Mouse (Mus musculus) heart, embryonic 14.5 days (tissue): ENCODE measurements at regions not wholly inside any gene's neighbourhood (a gene's known extent, or its start where the extent isn't known, plus 50 kb on each side); places are given as distances from the start of the nearest gene placed in this dataset.
A peak's percentile ranks its signal among the peaks of the same experiment; 100 is the strongest.

Source experiments
- ATAC-seq: fragments of 200-750 bp; cut with Nextera tagmentation; 2 replicates; pipeline ENCODE4 v1.8.0; 2017; ENCODE audit warnings: low read depth, moderate TSS enrichment; ENCODE audit not compliant: insufficient number of reproducible peaks, insufficient read depth, low FRiP score
- H3K27ac ChIP-seq, 2 experiments: fragments of 200-500 bp in 1 of 2; fragments of 300-500 bp in 1 of 2; sonication (generic) in 1 of 2; replicated peaks in 1 of 2; 2 replicates each; pipeline ENCODE4 v1.5.1; 2012 to 2014; ENCODE audit warnings: low read depth in 2 of 2, low read length in 2 of 2, control low read depth in 1 of 2, mild to moderate bottlenecking in 1 of 2, mixed read lengths in 1 of 2; ENCODE audit not compliant: control insufficient read depth in 1 of 2, insufficient read depth in 1 of 2
- H3K27me3 ChIP-seq: fragments of 300-500 bp; sonication (generic); 2 replicates; pipeline ENCODE4 v1.6.1; 2014; ENCODE audit warnings: mild to moderate bottlenecking, low read length, control low read depth; ENCODE audit not compliant: control insufficient read depth, insufficient read depth
- H3K36me3 ChIP-seq: fragments of 300-500 bp; sonication (generic); 2 replicates; pipeline ENCODE4 v1.6.1; 2014; ENCODE audit warnings: mild to moderate bottlenecking, control low read depth, low read length, mixed read lengths; ENCODE audit not compliant: control insufficient read depth, insufficient read depth
- H3K4me1 ChIP-seq, 2 experiments: fragments of 200-500 bp in 1 of 2; fragments of 300-500 bp in 1 of 2; sonication (generic) in 1 of 2; 2 replicates each; pipeline ENCODE4 v1.6.1; 2012 to 2014; ENCODE audit warnings: low read length in 2 of 2, control low read depth in 1 of 2, mixed read lengths in 1 of 2; ENCODE audit not compliant: control insufficient read depth in 2 of 2, insufficient read depth in 2 of 2
- H3K4me2 ChIP-seq: fragments of 300-500 bp; sonication (generic); 2 replicates; pipeline ENCODE4 v1.6.1; 2014; ENCODE audit warnings: mild to moderate bottlenecking, low read length
- H3K4me3 ChIP-seq, 2 experiments: fragments of 200-500 bp in 1 of 2; fragments of 300-500 bp in 1 of 2; sonication (generic) in 1 of 2; 2 replicates each; pipeline ENCODE4 v1.5.1; 2012 to 2014; ENCODE audit warnings: low read length in 2 of 2, mild to moderate bottlenecking in 2 of 2, control low read depth in 1 of 2, low read depth in 1 of 2, moderate library complexity in 1 of 2; ENCODE audit not compliant: control insufficient read depth in 1 of 2, insufficient read depth in 1 of 2
- H3K9ac ChIP-seq: fragments of 300-500 bp; sonication (generic); 2 replicates; pipeline ENCODE4 v1.6.1; 2014; ENCODE audit warnings: mild to moderate bottlenecking, low read length
- H3K9me3 ChIP-seq: fragments of 300-500 bp; sonication (generic); 2 replicates; pipeline ENCODE4 v1.6.1; 2016; ENCODE audit warnings: low read length, control low read depth; ENCODE audit not compliant: control insufficient read depth
- WGBS: fragments of 180-500 bp; shearing (Covaris S2); extraction: QIAGEN DNeasy Blood & Tissue Kit; methylation state at CpG from one replicate; pipeline ENCODE4 v1.1.7; 2014; 5-methylcytosine and 5-hydroxymethylcytosine counted together

- Histone ChIP-seq H3K4me3 (no peak overlapping the region), H3K36me3 (no peaks in the 10 kb centered on the region), H3K9ac (no peak overlapping the region), H3K4me2 (no peak overlapping the region), H3K9me3 (peaks cover 11% of the 10 kb centered on the region; the same call in 1 of the 2 replicates), H3K27me3 (peaks cover 4% of the 10 kb centered on the region; the same call in 1 of the 2 replicates), H3K4me1 (peaks cover 6 to 12% of the 10 kb centered on the region in 2 experiments; a peak in 3 of 4 replicates), H3K27ac (0 out of 4 replicates have a peak overlapping the region, but pooled peaks of 1 of the 2 experiments have one; percentile 9)
- no peak for ATAC-seq
- 24% methylated on average over 18 of the region's 18 CpGs for WGBS
Observed at GRCm38 (mm10) chr5:111631572-111632161, 102.1 kb upstream of the Gm26897 start.

- ATAC-seq: no peak
- H3K9ac ChIP-seq: no peak overlapping the region
Observed at GRCm38 (mm10) chr5:111635092-111635491, 98.6 kb upstream of the Gm26897 start.

GRCm38 (mm10) chr5:111636969-111637368 lies 96.8 kb upstream of the Gm26897 start:
- H3K36me3 ChIP-seq: no peaks in the 10 kb centered on the region
- no peak overlapping the region for H3K4me2 ChIP-seq
- H3K4me1 ChIP-seq: peaks cover 1 to 7% of the 10 kb centered on the region in 2 experiments; a peak in 3 of 4 replicates
- no peak overlapping the region for H3K27ac ChIP-seq
- WGBS: 16% methylated on average over 4 of the region's 4 CpGs
- no peak overlapping the region for H3K4me3 ChIP-seq
- H3K9ac ChIP-seq: no peak overlapping the region
- peaks cover 11% of the 10 kb centered on the region; the same call in 1 of the 2 replicates for H3K9me3 ChIP-seq
- peaks cover 30% of the 10 kb centered on the region for H3K27me3 ChIP-seq
- ATAC-seq: no peak

More at GRCm38 (mm10) chr5:111635092-111635491, 98.6 kb upstream of the Gm26897 start:
- H3K9me3 ChIP-seq: peaks cover 11% of the 10 kb centered on the region; the same call in 1 of the 2 replicates
- 73% methylated on average over 5 of the region's 5 CpGs for WGBS
- no peaks in the 10 kb centered on the region for H3K36me3 ChIP-seq
- no peak overlapping the region for H3K4me3 ChIP-seq
- peaks cover 6 to 16% of the 10 kb centered on the region in 2 experiments; a peak in 3 of 4 replicates for H3K4me1 ChIP-seq
- peaks cover 27% of the 10 kb centered on the region for H3K27me3 ChIP-seq
- no peak overlapping the region for H3K27ac ChIP-seq
- H3K4me2 ChIP-seq: no peak overlapping the region

- Histone ChIP-seq H3K9me3 (peaks cover 4% of the 10 kb centered on the region; the same call in 1 of the 2 replicates), H3K4me3 (no peak overlapping the region), H3K4me2 (no peak overlapping the region), H3K36me3 (no peaks in the 10 kb centered on the region), H3K27ac (no peak overlapping the region), H3K4me1 (peaks cover 0 to 5% of the 10 kb centered on the region in 2 experiments; a peak in 2 of 4 replicates), H3K27me3 (peaks cover 30% of the 10 kb centered on the region), H3K9ac (no peak overlapping the region)
- WGBS: 49% methylated on average over 7 of the region's 7 CpGs
- no peak for ATAC-seq
Observed at GRCm38 (mm10) chr5:111638306-111638705, 95.4 kb upstream of the Gm26897 start.

GRCm38 (mm10) chr5:111639476-111640287 lies 94.0 kb upstream of the Gm26897 start:
- ATAC-seq: no peak
- Histone ChIP-seq H3K27me3 (peaks cover 30% of the 10 kb centered on the region), H3K4me1 (peaks cover 0 to 5% of the 10 kb centered on the region in 2 experiments; a peak in 2 of 4 replicates), H3K4me3 (no peak overlapping the region), H3K9ac (no peak overlapping the region), H3K4me2 (peak overlapping the region; percentile 18; the same call in 1 of the 2 replicates), H3K27ac (no peak overlapping the region), H3K36me3 (no peaks in the 10 kb centered on the region), H3K9me3 (no peaks in the 10 kb centered on the region)
- 14% methylated on average over 28 of the region's 29 CpGs for WGBS

- no peaks in the 10 kb centered on the region for H3K36me3 ChIP-seq
- 62% methylated on average over 7 of the region's 7 CpGs for WGBS
- no peak overlapping the region for H3K27ac ChIP-seq
- H3K27me3 ChIP-seq: peaks cover 30% of the 10 kb centered on the region
- H3K4me2 ChIP-seq: no peak overlapping the region
- H3K9ac ChIP-seq: no peak overlapping the region
- H3K4me1 ChIP-seq: peaks cover 0 to 5% of the 10 kb centered on the region in 2 experiments; a peak in 2 of 4 replicates
- H3K4me3 ChIP-seq: no peak overlapping the region
- H3K9me3 ChIP-seq: no peaks in the 10 kb centered on the region
- no peak for ATAC-seq
Observed at GRCm38 (mm10) chr5:111640976-111641375, 92.7 kb upstream of the Gm26897 start.

- Histone ChIP-seq H3K9me3 (no peaks in the 10 kb centered on the region), H3K27me3 (peaks cover 30% of the 10 kb centered on the region), H3K4me2 (no peak overlapping the region), H3K27ac (no peak overlapping the region), H3K4me3 (no peak overlapping the region), H3K36me3 (no peaks in the 10 kb centered on the region), H3K9ac (no peak overlapping the region), H3K4me1 (peaks cover 0 to 4% of the 10 kb centered on the region in 2 experiments; a peak in 2 of 4 replicates)
- WGBS: 68% methylated on average over 4 of the region's 4 CpGs
- no peak for ATAC-seq
Observed at GRCm38 (mm10) chr5:111641685-111642084, 92.0 kb upstream of the Gm26897 start.
